Mouse (Mus musculus) CH12.LX (cell line): Measurements from ENCODE around the gene Nfix. TPM values are rescaled to one million over a fixed set of nuclear protein-coding genes. Genes with fewer than 3 reads are reported as not detected.

ENCODE experiments used
- DNase-seq: peaks from one replicate; pipeline ENCODE4 v3.0.0-alpha.2; 2013; ENCODE audit errors: extremely low read depth
- H3K27ac ChIP-seq: 2 replicates; pipeline ENCODE4 v1.5.1; 2012; ENCODE audit warnings: low read depth, mild to moderate bottlenecking, control low read depth, moderate library complexity; ENCODE audit not compliant: insufficient read depth
- H3K27me3 ChIP-seq: replicated peaks from 2 replicates; pipeline ENCODE3; 2012; ENCODE audit warnings: inconsistent platforms
- H3K36me3 ChIP-seq, 2 experiments: replicated peaks in 1 of 2; 2 replicates each; pipeline versions ENCODE3 to v1.6.1; 2012; ENCODE audit warnings: inconsistent platforms in 1 of 2, low read length in 1 of 2, mild to moderate bottlenecking in 1 of 2, mixed read lengths in 1 of 2, moderate library complexity in 1 of 2; ENCODE audit not compliant: control insufficient read depth in 1 of 2, insufficient read depth in 1 of 2
- H3K4me1 ChIP-seq, 2 experiments: 2 replicates each; pipeline ENCODE4 v1.6.1; 2012; ENCODE audit warnings: inconsistent platforms in 1 of 2, moderate library complexity in 1 of 2; ENCODE audit not compliant: insufficient read depth in 2 of 2, control insufficient read depth in 1 of 2
- H3K4me2 ChIP-seq: 2 replicates; pipeline ENCODE4 v1.6.1; 2012; ENCODE audit warnings: low read depth, mild to moderate bottlenecking, control low read depth; ENCODE audit not compliant: poor library complexity, insufficient read depth, severe bottlenecking
- H3K4me3 ChIP-seq, 3 experiments: fragments of 150-350 bp in 1 of 3; sonication (generic) in 1 of 3; replicated peaks in 1 of 3; 2 replicates each; pipeline versions ENCODE3 to v1.5.1; 2011 to 2012; ENCODE audit warnings: low read depth in 2 of 3, low read length in 2 of 3, mild to moderate bottlenecking in 2 of 3, moderate library complexity in 2 of 3, control low read depth in 1 of 3, improper control_type of control experiment in 1 of 3, inconsistent platforms in 1 of 3, mixed read lengths in 1 of 3; ENCODE audit not compliant: poor library complexity in 1 of 3
- H3K79me2 ChIP-seq: replicated peaks from 2 replicates; pipeline ENCODE4 v1.6.1; 2012; ENCODE audit warnings: mild to moderate bottlenecking, moderate library complexity; ENCODE audit not compliant: control insufficient read depth, poor library complexity, insufficient read depth, severe bottlenecking; ENCODE audit errors: extremely low read depth
- H3K9ac ChIP-seq: 2 replicates; pipeline ENCODE4 v1.6.1; 2012; ENCODE audit warnings: low read depth, mild to moderate bottlenecking, control low read depth, moderate library complexity; ENCODE audit not compliant: insufficient read depth
- H3K9me3 ChIP-seq: replicated peaks from 2 replicates; pipeline ENCODE3; 2012; ENCODE audit warnings: low read length, inconsistent platforms, mixed read lengths
- BHLHE40 ChIP-seq: IDR thresholded peaks from 2 replicates; pipeline ENCODE4 v1.6.1; 2011; ENCODE audit warnings: mild to moderate bottlenecking, low read depth, low read length, improper control_type of control experiment
- CHD2 ChIP-seq: IDR thresholded peaks from 2 replicates; pipeline ENCODE4 v1.6.1; 2011; ENCODE audit warnings: low read length, improper control_type of control experiment
- CTCF ChIP-seq, 2 experiments: IDR thresholded peaks in 1 of 2; conservative IDR thresholded peaks in 1 of 2; 2 replicates each; pipeline ENCODE4 v1.5.1; 2011 to 2012; ENCODE audit warnings: low read depth in 2 of 2, low read length in 2 of 2, improper control_type of control experiment in 1 of 2, inconsistent platforms in 1 of 2, mild to moderate bottlenecking in 1 of 2, moderate library complexity in 1 of 2
- E2F4 ChIP-seq: IDR thresholded peaks from 2 replicates; pipeline ENCODE4 v1.6.1; 2011; ENCODE audit warnings: low read depth, low read length, improper control_type of control experiment; ENCODE audit not compliant: insufficient replicate concordance
- ELF1 ChIP-seq: IDR thresholded peaks from 2 replicates; pipeline ENCODE4 v1.6.1; 2014; ENCODE audit warnings: low read depth, mild to moderate bottlenecking, inconsistent platforms, low read length, improper control_type of control experiment
- EP300 ChIP-seq: IDR thresholded peaks from 2 replicates; pipeline ENCODE4 v1.6.1; 2011; ENCODE audit warnings: low read length, improper control_type of control experiment
- ETS1 ChIP-seq: conservative IDR thresholded peaks from 2 replicates; pipeline ENCODE4 v1.6.1; 2012; ENCODE audit warnings: low read depth, mild to moderate bottlenecking, inconsistent platforms, low read length, improper control_type of control experiment, moderate library complexity
- GABPA ChIP-seq: IDR thresholded peaks from 2 replicates; pipeline ENCODE4 v1.6.1; 2012; ENCODE audit warnings: low read depth, low read length, improper control_type of control experiment, inconsistent platforms; ENCODE audit not compliant: insufficient replicate concordance
- HCFC1 ChIP-seq: IDR thresholded peaks from 2 replicates; pipeline ENCODE4 v1.6.1; 2012; ENCODE audit warnings: low read depth, mild to moderate bottlenecking, inconsistent platforms, low read length, improper control_type of control experiment
- IRF4 ChIP-seq: IDR thresholded peaks from 2 replicates; pipeline ENCODE4 v1.6.1; 2014; ENCODE audit warnings: low read depth, mild to moderate bottlenecking, inconsistent platforms, low read length, improper control_type of control experiment
- JUN ChIP-seq: IDR thresholded peaks from 2 replicates; pipeline ENCODE4 v1.6.1; 2011; ENCODE audit warnings: low read depth, mild to moderate bottlenecking, low read length, improper control_type of control experiment, moderate library complexity; ENCODE audit not compliant: insufficient read depth
- JUND ChIP-seq: conservative IDR thresholded peaks from 2 replicates; pipeline ENCODE4 v1.6.1; 2011; ENCODE audit warnings: low read depth, low read length, improper control_type of control experiment
- KAT2A ChIP-seq: IDR thresholded peaks from 2 replicates; pipeline ENCODE4 v1.6.1; 2012; ENCODE audit warnings: low read length, improper control_type of control experiment, inconsistent platforms; ENCODE audit not compliant: insufficient replicate concordance
- MAFK ChIP-seq: IDR thresholded peaks from 2 replicates; pipeline ENCODE4 v1.6.1; 2011; ENCODE audit warnings: low read length, improper control_type of control experiment; ENCODE audit not compliant: insufficient replicate concordance
- MAX ChIP-seq: IDR thresholded peaks from 2 replicates; pipeline ENCODE4 v1.6.1; 2011; ENCODE audit warnings: low read length, improper control_type of control experiment
- MAZ ChIP-seq: IDR thresholded peaks from 2 replicates; pipeline ENCODE4 v1.6.1; 2012; ENCODE audit warnings: low read depth, mild to moderate bottlenecking, inconsistent platforms, low read length, improper control_type of control experiment, moderate library complexity
- MEF2A ChIP-seq: IDR thresholded peaks from 2 replicates; pipeline ENCODE4 v1.6.1; 2014; ENCODE audit warnings: low read depth, mild to moderate bottlenecking, inconsistent platforms, low read length, improper control_type of control experiment, borderline replicate concordance
- MXI1 ChIP-seq: IDR thresholded peaks from 2 replicates; pipeline ENCODE4 v1.6.1; 2011; ENCODE audit warnings: mild to moderate bottlenecking, low read depth, low read length, improper control_type of control experiment
- MYC ChIP-seq: IDR thresholded peaks from 2 replicates; pipeline ENCODE4 v1.6.1; 2011; ENCODE audit warnings: low read depth, mild to moderate bottlenecking, improper control_type of control experiment, low read length
- NELFE ChIP-seq: IDR thresholded peaks from 2 replicates; pipeline ENCODE4 v1.6.1; 2011; ENCODE audit warnings: low read depth, low read length, improper control_type of control experiment
- NRF1 ChIP-seq: IDR thresholded peaks from 2 replicates; pipeline ENCODE4 v1.6.1; 2014; ENCODE audit warnings: low read depth, mild to moderate bottlenecking, inconsistent platforms, low read length, improper control_type of control experiment, moderate library complexity
- PAX5 ChIP-seq: IDR thresholded peaks from 2 replicates; pipeline ENCODE4 v1.6.1; 2012; ENCODE audit warnings: low read length, inconsistent platforms, mixed read lengths
- POLR2A ChIP-seq: IDR thresholded peaks from 2 replicates; pipeline ENCODE4 v1.6.1; 2011; ENCODE audit warnings: low read depth, mild to moderate bottlenecking, improper control_type of control experiment, low read length
- POLR2AphosphoS2 ChIP-seq: IDR thresholded peaks from 2 replicates; pipeline ENCODE4 v1.6.1; 2011; ENCODE audit warnings: low read depth, low read length, improper control_type of control experiment
- RAD21 ChIP-seq: IDR thresholded peaks from 2 replicates; pipeline ENCODE4 v1.6.1; 2011; ENCODE audit warnings: low read depth, mild to moderate bottlenecking, low read length, improper control_type of control experiment, moderate library complexity
- RCOR1 ChIP-seq: conservative IDR thresholded peaks from 2 replicates; pipeline ENCODE4 v1.6.1; 2012; ENCODE audit warnings: low read depth, mild to moderate bottlenecking, inconsistent platforms, low read length, improper control_type of control experiment
- SIN3A ChIP-seq: IDR thresholded peaks from 2 replicates; pipeline ENCODE4 v1.6.1; 2012; ENCODE audit warnings: low read length, improper control_type of control experiment, inconsistent platforms
- SMC3 ChIP-seq: IDR thresholded peaks from 2 replicates; pipeline ENCODE4 v1.6.1; 2011; ENCODE audit warnings: low read depth, low read length, improper control_type of control experiment
- TBP ChIP-seq: conservative IDR thresholded peaks from 2 replicates; pipeline ENCODE4 v1.6.1; 2011; ENCODE audit warnings: low read depth, low read length, improper control_type of control experiment
- TCF12 ChIP-seq: IDR thresholded peaks from 2 replicates; pipeline ENCODE4 v1.6.1; 2014; ENCODE audit warnings: low read depth, mild to moderate bottlenecking, inconsistent platforms, low read length, improper control_type of control experiment
- UBTF ChIP-seq: IDR thresholded peaks from 2 replicates; pipeline ENCODE4 v1.6.1; 2012; ENCODE audit warnings: low read depth, mild to moderate bottlenecking, inconsistent platforms, low read length, improper control_type of control experiment, moderate library complexity
- USF1 ChIP-seq: IDR thresholded peaks from 2 replicates; pipeline ENCODE4 v1.6.1; 2014; ENCODE audit warnings: low read depth, mild to moderate bottlenecking, inconsistent platforms, low read length, improper control_type of control experiment
- USF2 ChIP-seq: conservative IDR thresholded peaks from 2 replicates; pipeline ENCODE4 v1.6.1; 2011; ENCODE audit warnings: low read depth, low read length, improper control_type of control experiment
- ZC3H11A ChIP-seq: IDR thresholded peaks from 2 replicates; pipeline ENCODE4 v1.6.1; 2012; ENCODE audit warnings: low read depth, mild to moderate bottlenecking, inconsistent platforms, low read length, improper control_type of control experiment
- ZKSCAN1 ChIP-seq: IDR thresholded peaks from 2 replicates; pipeline ENCODE4 v1.6.1; 2012; ENCODE audit warnings: low read depth, inconsistent platforms, low read length, improper control_type of control experiment, borderline replicate concordance
- ZMIZ1 ChIP-seq: IDR thresholded peaks from 2 replicates; pipeline ENCODE4 v1.6.1; 2012; ENCODE audit warnings: low read depth, mild to moderate bottlenecking, inconsistent platforms, low read length, improper control_type of control experiment
- ZNF384 ChIP-seq: IDR thresholded peaks from 2 replicates; pipeline ENCODE4 v1.6.1; 2012; ENCODE audit warnings: low read depth, low read length, improper control_type of control experiment, inconsistent platforms
- dilution Hi-C: fragments of 300-500 bp; cut with MboI; formaldehyde crosslinking; loops from 2 replicates; pipeline ENCODE4 v1.14.3; 2020; ENCODE audit warnings: low sequenced_read_pairs; ENCODE audit not compliant: extremely low pct_unique_long_range_greater_than_20kb, extremely low pct_ligation_motif_present
- in situ Hi-C: fragments of 300-500 bp; cut with MboI; formaldehyde crosslinking; loops from 3 replicates; pipeline ENCODE4 v1.14.3; 2019; ENCODE audit warnings: low sequenced_read_pairs, low pct_ligation_motif_present, low pct_unique_long_range_greater_than_20kb, mixed read lengths
- polyA plus RNA-seq: library from polyadenylated mRNA; unstranded; fragments of >175 nt; gene quantifications from 2 replicates; pipeline ENCODE4 v1.2.1, GENCODE M21; 2012; ENCODE audit warnings: low read depth; ENCODE audit not compliant: insufficient read length
- total RNA-seq, 2 experiments: library from RNA; depleted of rRNA; stranded (reverse); fragments of 300-350 nt in 1 of 2; fragments of >200 nt in 1 of 2; gene quantifications; 2 replicates each; pipeline ENCODE4 v1.2.3; 2012 to 2014

Nfix gene
- total and polyA plus RNA-seq, 3 experiments = 0.09 to 10.5 (median 1.1) TPM

DNA sequence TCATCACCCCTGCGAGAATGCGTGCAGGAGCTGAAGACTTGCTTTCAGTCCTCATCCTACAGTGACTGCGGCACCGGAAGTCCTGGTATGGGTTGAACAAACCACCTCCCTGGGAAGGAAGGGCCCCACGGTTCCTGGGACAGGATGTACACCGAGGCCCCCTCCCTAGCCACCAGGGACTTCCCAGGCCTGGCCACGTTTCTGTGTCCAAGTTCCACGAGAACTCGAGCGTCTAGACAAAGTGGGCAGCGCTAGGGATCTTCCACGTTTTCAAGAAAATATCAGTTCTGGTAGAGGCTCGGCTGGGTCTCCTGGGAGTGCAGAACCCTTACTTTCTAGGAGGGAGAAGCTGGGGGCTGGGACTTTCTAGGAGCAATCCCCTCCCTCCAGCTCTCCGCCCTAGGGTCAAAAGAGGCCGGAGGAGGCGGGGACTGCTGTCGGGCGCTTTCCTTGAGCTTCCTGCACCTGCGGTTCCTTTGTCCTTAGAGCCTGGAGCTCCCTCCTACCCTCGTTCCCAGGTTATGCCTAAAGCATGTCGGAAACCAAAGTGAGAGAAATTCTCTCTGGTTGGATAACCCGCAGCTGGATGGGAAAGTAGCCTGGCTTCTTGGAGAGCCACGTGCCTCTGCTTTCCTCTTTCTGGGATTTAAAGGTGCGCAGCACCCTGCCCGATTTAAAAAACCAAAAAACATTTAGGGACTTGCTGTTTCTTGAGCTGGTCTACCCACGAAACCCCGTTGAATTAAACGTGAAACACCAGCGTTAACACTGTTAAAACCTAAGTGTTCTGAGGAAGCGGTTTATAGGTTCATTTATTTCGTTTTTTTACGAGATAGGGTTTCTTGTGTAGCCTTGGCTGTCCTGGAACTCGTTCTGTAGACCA lies 140.0 kb downstream of the Nfix start:
- in situ Hi-C loops (no loop called here), dilution Hi-C loops (no loop called here)
- peak; percentile 72 for DNase-seq
- Histone ChIP-seq H3K4me1 (peaks cover 7 to 40% of the 10 kb centered on the region in 2 experiments), H3K4me3 (peak overlapping the region; percentile 68 to 97 (median 80)), H3K9me3 (no peaks in the 10 kb centered on the region), H3K36me3 (no peaks in the 10 kb centered on the region), H3K9ac (peak overlapping the region; percentile 95), H3K27me3 (no peaks in the 10 kb centered on the region), H3K4me2 (peak overlapping the region; percentile 82), H3K79me2 (peaks cover 20% of the 10 kb centered on the region), H3K27ac (peak overlapping the region; percentile 97)
- TF ChIP-seq ELF1 = peak; percentile 72
- no peak for TF ChIP-seq GABPA
- 0 out of 2 replicates have a peak, but pooled peaks have one; percentile 6 for TF ChIP-seq KAT2A
- TF ChIP-seq NRF1 = 0 out of 2 replicates have a peak, but pooled peaks have one; percentile 18
- peak; percentile 22; the same call in 1 of the 2 replicates for TF ChIP-seq ZMIZ1
- TF ChIP-seq MXI1 = peak; percentile 86; the same call in 1 of the 2 replicates
- TF ChIP-seq RAD21 = no peak
- TF ChIP-seq MEF2A = peak; percentile 10; the same call in 1 of the 2 replicates
- no peak for TF ChIP-seq ZNF384
- TF ChIP-seq ZC3H11A = no peak
- no peak for TF ChIP-seq USF1
- peak; percentile 75; the same call in 1 of the 2 replicates for TF ChIP-seq SIN3A
- TF ChIP-seq POLR2A = no peak; the same call in 1 of the 2 replicates
- no peak for TF ChIP-seq JUND
- TF ChIP-seq E2F4 = no peak
- no peak for TF ChIP-seq SMC3
- peak; percentile 62 for TF ChIP-seq TCF12
- TF ChIP-seq CHD2 = peak; percentile 56
- TF ChIP-seq NELFE = peak; percentile 14; the same call in 1 of the 2 replicates
- TF ChIP-seq MAZ = peak; percentile 36; the same call in 1 of the 2 replicates
- peak; percentile 26 for TF ChIP-seq MYC
- no peak; the same call in none of the 2 replicates for TF ChIP-seq HCFC1
- TF ChIP-seq UBTF = no peak
- no peak for TF ChIP-seq ZKSCAN1
- TF ChIP-seq IRF4 = peak; percentile 42; the same call in 1 of the 2 replicates
- no peak for TF ChIP-seq USF2
- TF ChIP-seq RCOR1 = no peak
- TF ChIP-seq POLR2AphosphoS2 = peak; percentile 55; the same call in 1 of the 2 replicates
- TF ChIP-seq ETS1 = peak; percentile 34; the same call in 1 of the 2 replicates
- TF ChIP-seq EP300 = no peak
- no peak for TF ChIP-seq MAFK
- no peak for TF ChIP-seq PAX5
- TF ChIP-seq CTCF (conservative IDR thresholded peaks at IDR 0.05 in 1 of 2, IDR thresholded peaks at IDR 0.05 in 1 of 2; ENCODE audit: low read depth in 2 of 2, low read length in 2 of 2) = no peak
- peak; percentile 76; the same call in 1 of the 2 replicates for TF ChIP-seq MAX
- 0 out of 2 replicates have a peak, but pooled peaks have one; percentile 14 for TF ChIP-seq BHLHE40
- 0 out of 2 replicates have a peak, but pooled peaks have one; percentile 11 for TF ChIP-seq TBP
- TF ChIP-seq JUN = no peak
